Mouse (Mus musculus) right cerebral cortex, postnatal 14 days (tissue): ENCODE results near the gene Hdhd3.

Source experiments
- DNase-seq: peaks from one replicate; pipeline ENCODE4 v3.0.0; 2022

The Hdhd3 gene

GRCm38 (mm10) chr4:62472071-62472470 lies 31.2 kb downstream of the Hdhd3 start:
- DNase-seq, result no peak

GRCm38 (mm10) chr4:62470598-62471051 lies 32.6 kb downstream of the Hdhd3 start, which contains the start of gene Wdr31:
TSS of gene Wdr31 (minus strand) at chr4:62470896.
- DNase-seq, result peak; percentile 83

GRCm38 (mm10) chr4:62468158-62468557 lies 35.1 kb downstream of the Hdhd3 start:
- DNase-seq, result no peak

- no peak for DNase-seq
These were observed 40.1 kb downstream of the Hdhd3 start for GRCm38 (mm10) chr4:62463124-62463523.

GRCm38 (mm10) chr4:62460348-62460747 lies 42.9 kb downstream of the Hdhd3 start:
- DNase-seq, result no peak

- DNase-seq, result peak; percentile 29
These were observed 44.2 kb downstream of the Hdhd3 start for GRCm38 (mm10) chr4:62459081-62459480.

- DNase-seq, result peak; percentile 35
These were observed 48.3 kb downstream of the Hdhd3 start for GRCm38 (mm10) chr4:62454995-62455394.
